In genomic region chr5:102768385-102769080, GRCm38 (mm10) we compare ENCODE assay signal across 8 mouse cellular contexts.
DNase-seq lines count a peak whose midpoint lies in the region; ATAC-seq and TF ChIP-seq lines count a peak whose summit lies in the region.

No protein-coding gene starts in this region.

- no peaks in the 10 kb centered on the region for H3K4me1 ChIP-seq in lung, postnatal 0 days (ENCODE audit: insufficient read depth, low read depth, low read length)
- H3K4me1 ChIP-seq in lung, adult 2 months (ENCODE audit: control insufficient read depth, insufficient read depth, low read length), result no peaks in the 10 kb centered on the region; the same call in 1 of the 2 replicates

- H3K4me3 ChIP-seq in lung, postnatal 0 days (ENCODE audit: low read depth, low read length), result no peak overlapping the region
- H3K4me3 ChIP-seq in lung, adult 2 months (replicated peaks; ENCODE audit: extremely low read depth, low read depth, low read length), result no peak overlapping the region

- no peaks in the 10 kb centered on the region for H3K36me3 ChIP-seq in lung, postnatal 0 days (ENCODE audit: insufficient read depth, low read length)

- no peaks in the 10 kb centered on the region for H3K27me3 ChIP-seq in lung, postnatal 0 days (replicated peaks; ENCODE audit: insufficient read depth, low read length)

- H3K4me2 ChIP-seq in lung, postnatal 0 days (replicated peaks; ENCODE audit: low read depth, low read length), result no peak overlapping the region

- no peak for TF ChIP-seq EP300 in lung, postnatal 0 days (IDR thresholded peaks at IDR 0.05)

- no peak overlapping the region for H3K27ac ChIP-seq in lung, postnatal 0 days (ENCODE audit: low read length)

- TF ChIP-seq CTCF in lung, postnatal 0 days (IDR thresholded peaks at IDR 0.05), result no peak
- TF ChIP-seq CTCF in lung, adult 2 months (IDR thresholded peaks at IDR 0.05; ENCODE audit: insufficient read depth, low read length), result no peak

- peak; percentile 50 for DNase-seq in lung, postnatal 0 days (ENCODE audit: low spot score)
- no peak for DNase-seq in lung, adult 2 months
- DNase-seq in heart, postnatal 14 days, result peak; percentile 22 to 39
- DNase-seq in kidney, postnatal 25 days, result peak; percentile 80 to 83
- peak; percentile 51 for DNase-seq in skeletal muscle tissue, adult 2 months (ENCODE audit: low read depth, low spot score)
- no peak for DNase-seq in B cell, adult 2 months
- DNase-seq in right cerebral cortex, postnatal 36 days (ENCODE audit: low spot score in 2 of 2), result no peak
- DNase-seq in ovary, postnatal 10 days (ENCODE audit: low spot score), result no peak

- ATAC-seq in lung, postnatal 0 days, result peak; percentile 63; the same call in 1 of the 2 replicates

- no peak for TF ChIP-seq POLR2A in lung, adult 2 months (IDR thresholded peaks at IDR 0.05; ENCODE audit: borderline replicate concordance, extremely low read depth, low read depth, low read length)

- intact Hi-C loops in heart, postnatal 14 days (cut with DNase I), result loop anchor here (5.0 kb wide), 2 partner anchors 61 to 104 kb away; no protein-coding TSS in a partner anchor

- no peak overlapping the region for H3K9ac ChIP-seq in lung, postnatal 0 days (replicated peaks; ENCODE audit: low read depth)

- 34% methylated on average over 12 of the region's 12 CpGs for WGBS in lung, postnatal 0 days
- WGBS in lung, adult 2 months, result 38% methylated on average over 12 of the region's 12 CpGs

- no peaks in the 10 kb centered on the region for H3K9me3 ChIP-seq in lung, postnatal 0 days (ENCODE audit: low read length)

Comparison
In these comparisons a context has a peak if more than half of its experiments do, and no peak if none do; other contexts are left out.
1. DNase-seq: peak in lung, postnatal 0 days (single experiment), heart, postnatal 14 days (2 of 2), kidney, postnatal 25 days (2 of 2) and skeletal muscle tissue, adult 2 months (single experiment); none in lung, adult 2 months (single experiment), B cell, adult 2 months (0 of 2), right cerebral cortex, postnatal 36 days (0 of 2) and ovary, postnatal 10 days (single experiment).